Comparison of ENCODE assay signal across 15 mouse cellular contexts in the genomic region with DNA sequence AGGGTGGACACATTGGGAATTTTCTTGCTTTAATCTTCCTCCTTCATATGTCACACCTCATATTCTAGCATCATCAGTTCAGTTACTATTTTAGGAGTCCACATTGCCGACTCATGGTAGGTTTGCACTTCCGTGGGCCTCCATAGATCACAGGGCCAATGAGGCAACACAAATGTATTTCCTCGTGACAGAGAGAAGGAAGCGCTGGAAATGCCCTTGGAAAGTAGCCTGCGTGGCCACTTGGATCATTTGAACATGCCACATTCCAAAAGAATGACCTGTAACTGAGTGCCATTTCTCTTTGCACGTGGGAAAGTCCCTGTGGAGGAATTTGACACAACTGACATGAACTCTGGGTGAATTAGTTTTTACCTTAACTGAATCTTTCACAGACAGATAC.
DNase-seq lines count a peak whose midpoint lies in the region; ATAC-seq and TF ChIP-seq lines count a peak whose summit lies in the region.
"Had no signal": no experiment of that assay in that cellular context is flagged by ENCODE, and none has a peak within 500 bp of the region (broad histone marks: within the 10 kb centered on the region; RNA-seq: fewer than 3 reads in every experiment).

No protein-coding gene starts in this region.

- no peaks in the 10 kb centered on the region for H3K27me3 ChIP-seq in heart, adult 2 months (ENCODE audit: control insufficient read depth, insufficient read depth, low read length)
- H3K27me3 ChIP-seq in heart, embryonic 11.5 days (ENCODE audit: control insufficient read depth, insufficient read depth, low read length) = no peaks in the 10 kb centered on the region
- no peaks in the 10 kb centered on the region for H3K27me3 ChIP-seq in C2C12 (ENCODE audit: control insufficient read depth, insufficient read depth, insufficient read length)
- H3K27me3 ChIP-seq: limb, embryonic 12.5 days; liver, embryonic 15.5 days had no signal

- TF ChIP-seq EP300 in heart, adult 2 months (IDR thresholded peaks at IDR 0.05; ENCODE audit: insufficient read depth, low read depth, low read length) = no peak

- H3K27ac ChIP-seq in heart, adult 2 months = peak overlapping the region; percentile 40
- no peak overlapping the region for H3K27ac ChIP-seq in heart, embryonic 11.5 days (ENCODE audit: low read depth, low read length)
- peak overlapping the region; percentile 62 for H3K27ac ChIP-seq in brown adipose tissue, adult 24 weeks (replicated peaks; ENCODE audit: low read depth, low read length)
- H3K27ac ChIP-seq: hindbrain, postnatal 0 days; limb, embryonic 12.5 days; liver, embryonic 15.5 days had no signal

- no peak overlapping the region for H3K4me2 ChIP-seq in heart, embryonic 11.5 days
- H3K4me2 ChIP-seq: limb, embryonic 12.5 days; liver, embryonic 15.5 days; midbrain, embryonic 11.5 days had no signal

- H3K79me2 ChIP-seq in heart, adult 2 months (replicated peaks; ENCODE audit: control insufficient read depth, insufficient read depth, low read length) = no peaks in the 10 kb centered on the region
- H3K79me2 ChIP-seq in C2C12 (ENCODE audit: control insufficient read depth, insufficient read depth) = no peaks in the 10 kb centered on the region

- WGBS in heart, adult 2 months = 22% methylated on average over 6 of the region's 6 CpGs
- 52% methylated on average over 6 of the region's 6 CpGs for WGBS in heart, embryonic 11.5 days (ENCODE audit: insufficient replicate concordance)

- DNase-seq in heart, adult 2 months = peak in 1 of 2 experiments; percentile 24
- DNase-seq in lung, postnatal 25 days (ENCODE audit: low spot score) = peak; percentile 29
- DNase-seq in thymus, postnatal 25 days = no peak
- DNase-seq in ovary, postnatal 36 days (ENCODE audit: low spot score) = no peak
- DNase-seq in frontal cortex, postnatal 25 days (ENCODE audit: low spot score in 2 of 2) = no peak
- DNase-seq: adrenal gland, postnatal 25 days; right cerebral cortex, postnatal 4 days had no signal

- TF ChIP-seq POLR2A in heart, adult 2 months (IDR thresholded peaks at IDR 0.05; ENCODE audit: insufficient read depth, low read depth, low read length) = no peak

- H3ac ChIP-seq in C2C12 (ENCODE audit: control insufficient read depth, insufficient read length, low read depth) = no peak overlapping the region

- TF ChIP-seq CTCF in heart, adult 2 months (IDR thresholded peaks at IDR 0.05) = no peak
- TF ChIP-seq CTCF in C2C12 (IDR thresholded peaks at IDR 0.05; ENCODE audit: control insufficient read depth, insufficient read depth, insufficient read length) = no peak

- peaks cover 5% of the 10 kb centered on the region; the same call in 1 of the 2 replicates for H3K36me3 ChIP-seq in heart, adult 2 months (ENCODE audit: control insufficient read depth, insufficient read depth, low read length)
- no peaks in the 10 kb centered on the region for H3K36me3 ChIP-seq in heart, embryonic 11.5 days (ENCODE audit: control insufficient read depth, insufficient read depth, low read length)
- H3K36me3 ChIP-seq in C2C12 (ENCODE audit: control insufficient read depth, insufficient read depth) = no peaks in the 10 kb centered on the region
- H3K36me3 ChIP-seq: limb, embryonic 12.5 days; liver, embryonic 15.5 days had no signal

- intact Hi-C loops in heart, adult 2 months (cut with DNase I) = no loop called here

- no peaks in the 10 kb centered on the region for H3K9me3 ChIP-seq in heart, embryonic 11.5 days (replicated peaks; ENCODE audit: control insufficient read depth, low read length)
- H3K9me3 ChIP-seq: limb, embryonic 12.5 days; liver, embryonic 15.5 days had no signal

- no peaks in the 10 kb centered on the region for H3K79me3 ChIP-seq in C2C12 (ENCODE audit: low read depth)

- H3K9ac ChIP-seq in heart, adult 2 months (ENCODE audit: low read depth, low read length) = no peak overlapping the region
- H3K9ac ChIP-seq in heart, embryonic 11.5 days (ENCODE audit: low read depth, low read length) = no peak overlapping the region
- H3K9ac ChIP-seq: limb, embryonic 12.5 days; liver, embryonic 15.5 days had no signal

- H3K4me3 ChIP-seq in heart, adult 2 months = no peak overlapping the region
- no peak overlapping the region for H3K4me3 ChIP-seq in heart, embryonic 11.5 days (ENCODE audit: low read depth, low read length)
- H3K4me3 ChIP-seq in C2C12 (ENCODE audit: insufficient read depth, poor library complexity, severe bottlenecking) = no peak overlapping the region
- no peak overlapping the region for H3K4me3 ChIP-seq in brown adipose tissue, adult 24 weeks (ENCODE audit: insufficient read depth, low read depth, low read length)
- H3K4me3 ChIP-seq: limb, embryonic 12.5 days; liver, embryonic 15.5 days had no signal

- no peak for ATAC-seq in heart, embryonic 11.5 days (replicated peaks; ENCODE audit: insufficient number of reproducible peaks, low FRiP score, low TSS enrichment)
- ATAC-seq: forebrain, embryonic 14.5 days; hindbrain, postnatal 0 days had no signal

- peaks cover 2% of the 10 kb centered on the region for H3K4me1 ChIP-seq in heart, adult 2 months (ENCODE audit: control insufficient read depth, insufficient read depth, low read length)
- peaks cover 10% of the 10 kb centered on the region; the same call in 1 of the 2 replicates for H3K4me1 ChIP-seq in heart, embryonic 11.5 days (ENCODE audit: control insufficient read depth, insufficient read depth, low read length)
- H3K4me1 ChIP-seq in brown adipose tissue, adult 24 weeks (ENCODE audit: control insufficient read depth, insufficient read depth, insufficient read length, low read length) = peaks cover 10% of the 10 kb centered on the region
- H3K4me1 ChIP-seq: limb, embryonic 12.5 days; liver, embryonic 15.5 days had no signal

TF ChIP-seq in C2C12, 6 proteins besides CTCF, POLR2A, EP300 and RAD21:
- TF ChIP-seq MYOD1 (IDR thresholded peaks at IDR 0.05; ENCODE audit: control insufficient read depth, insufficient read length, low read depth) (no peak), MAX (IDR thresholded peaks at IDR 0.05) (peak; percentile 80), FOSL1 (IDR thresholded peaks at IDR 0.05; ENCODE audit: insufficient read depth, low read length, poor library complexity, severe bottlenecking) (no peak), CEBPB (IDR thresholded peaks at IDR 0.05; ENCODE audit: low read depth) (peak; percentile 24), MYOG (IDR thresholded peaks at IDR 0.05; ENCODE audit: control insufficient read depth, extremely low read depth, insufficient read length) (no peak)
